Mouse (Mus musculus) kidney, postnatal 25 days (tissue): Measurements from ENCODE around the gene Errfi1.

ENCODE experiments used
- DNase-seq, 2 experiments: peaks; one replicate each; pipeline ENCODE4 v3.0.0; 2021; ENCODE audit warnings: mixed read lengths in 2 of 2

The Errfi1 gene

DNA sequence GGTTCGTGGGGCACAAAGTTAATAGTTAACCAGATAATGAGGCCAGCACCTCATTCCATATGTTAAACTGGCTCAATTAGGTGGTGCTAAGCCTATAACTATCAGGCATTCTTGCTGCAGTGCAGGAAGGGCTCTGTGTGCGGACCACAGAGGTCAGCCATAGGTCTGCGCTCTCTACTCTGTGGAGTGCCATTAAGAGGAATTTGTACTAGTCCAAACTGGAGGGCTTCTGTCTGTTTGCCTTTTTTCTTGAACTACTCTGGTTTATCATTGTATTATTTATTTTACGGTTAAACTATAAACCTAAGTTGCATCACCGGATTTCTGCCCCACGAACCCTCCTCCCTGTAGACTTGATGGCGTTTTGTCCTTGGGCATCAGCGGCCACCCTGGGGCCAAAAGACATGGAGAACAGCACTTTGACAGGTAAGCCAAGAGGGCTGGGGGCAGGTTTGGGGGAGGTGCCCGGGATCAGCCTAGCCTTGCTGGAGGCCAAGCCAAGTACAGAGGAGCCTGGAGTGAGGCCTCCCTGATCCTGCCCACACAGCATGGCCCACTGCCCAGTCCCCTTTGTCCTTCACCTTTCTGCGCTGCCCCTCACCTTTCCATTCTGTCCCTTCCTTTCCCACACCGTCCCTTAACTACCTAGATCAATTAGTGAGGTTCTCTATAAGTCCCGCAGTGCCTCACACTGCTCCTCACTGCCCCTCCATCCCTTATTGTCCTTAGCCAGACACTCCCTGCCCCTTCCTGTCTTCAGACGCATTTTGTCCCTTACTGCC, at the start of gene Errfi1:
TSS of gene Errfi1 (plus strand) at position 240 of the 782 bp plus-strand sequence.
- peak; percentile 87 to 96 for DNase-seq

GRCm38 (mm10) chr4:150804204-150804603, 49.5 kb upstream of the Errfi1 start:
- DNase-seq, result peak; percentile 32 to 83

GRCm38 (mm10) chr4:150807727-150808470, 45.8 kb upstream of the Errfi1 start:
- DNase-seq, result no peak

DNA sequence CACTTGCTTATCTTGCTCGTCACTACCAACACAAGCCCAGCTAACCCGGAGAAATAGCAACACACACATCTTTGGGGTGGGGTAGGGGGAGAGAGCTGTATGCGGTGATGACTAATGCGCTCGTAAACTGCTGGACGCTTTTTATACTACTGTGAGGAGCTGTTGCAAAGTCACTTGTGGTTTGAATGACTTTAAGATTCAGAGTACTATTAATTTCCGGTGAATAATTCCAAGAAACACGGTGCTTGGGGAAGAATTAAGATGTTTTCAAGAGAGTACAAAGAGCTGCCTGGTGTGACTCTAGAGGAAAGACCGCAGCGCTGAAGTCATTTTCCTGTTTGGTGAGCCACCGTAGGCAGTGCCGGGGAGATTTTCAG, 45.3 kb upstream of the Errfi1 start:
- DNase-seq, result no peak

GRCm38 (mm10) chr4:150809323-150809722, 44.4 kb upstream of the Errfi1 start:
- DNase-seq, result peak in 1 of 2 experiments; percentile 32

DNA sequence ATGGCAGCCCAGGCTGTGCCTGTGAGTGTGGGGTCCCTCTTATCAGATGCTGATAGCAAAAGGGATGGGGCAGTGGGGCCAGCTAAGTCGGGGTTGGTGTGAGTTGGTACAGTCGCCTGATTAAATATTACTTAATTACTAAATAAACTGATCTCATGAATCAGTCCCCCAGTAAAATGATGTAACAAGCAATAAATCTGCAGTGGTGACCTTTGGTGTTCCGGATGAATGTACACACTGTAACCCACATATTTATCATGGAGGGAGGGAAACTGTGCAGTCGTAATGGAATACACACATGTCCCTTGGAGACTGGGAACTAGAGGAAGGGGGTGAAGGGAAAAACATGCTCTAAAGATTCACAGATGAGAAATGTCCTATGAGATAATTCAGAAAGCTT, 38.6 kb upstream of the Errfi1 start:
- no peak for DNase-seq

DNA sequence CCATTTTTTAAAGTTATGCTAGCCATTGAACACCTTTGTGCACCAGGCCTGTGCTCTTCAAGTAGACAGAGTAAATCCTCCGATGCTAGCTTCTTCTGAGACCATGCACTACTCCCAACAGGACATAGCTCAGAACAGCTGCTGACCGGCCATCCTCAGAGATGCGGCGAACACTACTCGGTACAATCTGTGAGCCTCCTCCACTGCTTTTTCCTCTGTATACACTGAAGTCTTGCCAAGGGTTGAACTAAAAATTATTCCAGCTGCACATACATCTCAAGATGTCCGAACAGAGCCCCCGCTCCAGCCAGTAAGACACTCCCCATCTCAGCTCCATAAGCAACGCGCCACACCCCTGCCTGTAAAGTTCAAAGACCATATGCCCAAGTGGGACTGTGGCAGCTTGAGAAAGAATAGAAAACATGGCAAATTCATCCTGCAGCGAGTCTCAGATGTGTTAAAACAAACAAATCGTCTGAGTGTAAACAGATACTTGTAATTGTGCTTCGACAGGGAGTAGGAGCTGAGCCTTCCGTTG, 37.2 kb upstream of the Errfi1 start:
- no peak for DNase-seq

DNA sequence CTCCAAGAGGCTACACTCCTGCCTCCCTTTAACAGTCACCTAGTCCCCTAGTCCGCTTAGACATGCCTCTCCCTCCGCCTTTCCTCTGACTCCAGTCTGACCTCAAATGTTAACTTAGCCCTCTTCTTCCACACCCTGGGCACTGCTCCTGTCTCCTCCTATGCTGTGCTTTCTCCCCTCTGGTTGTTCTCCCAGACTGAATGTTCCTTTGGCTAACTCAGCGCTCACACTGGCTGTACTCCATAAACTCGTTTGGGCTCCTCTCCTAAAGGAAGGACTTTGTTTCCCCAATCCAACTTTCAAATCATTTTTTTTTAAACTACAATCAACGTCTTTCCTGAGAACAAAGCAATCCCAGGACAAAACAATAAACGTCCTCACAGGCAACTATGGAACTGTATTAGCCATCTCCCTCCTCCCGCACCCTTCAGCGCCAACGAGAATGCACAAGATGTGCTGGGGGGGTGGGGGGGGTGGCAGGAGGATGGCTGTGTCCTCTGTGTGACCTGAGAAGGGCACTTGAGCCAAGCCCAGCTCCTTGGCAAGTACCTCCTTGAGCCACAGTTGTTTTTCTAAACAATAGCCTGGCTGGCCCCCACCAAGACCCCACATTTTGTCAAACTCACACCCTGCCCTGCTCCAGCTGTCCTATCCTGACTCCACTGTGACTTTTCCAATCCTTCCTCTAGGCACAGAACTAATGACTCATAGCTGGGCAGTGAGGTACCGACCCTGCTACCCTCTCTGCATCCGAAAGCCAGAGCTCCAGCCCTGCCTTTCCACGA, 34.4 kb upstream of the Errfi1 start:
- DNase-seq, result peak; percentile 51 to 79

DNA sequence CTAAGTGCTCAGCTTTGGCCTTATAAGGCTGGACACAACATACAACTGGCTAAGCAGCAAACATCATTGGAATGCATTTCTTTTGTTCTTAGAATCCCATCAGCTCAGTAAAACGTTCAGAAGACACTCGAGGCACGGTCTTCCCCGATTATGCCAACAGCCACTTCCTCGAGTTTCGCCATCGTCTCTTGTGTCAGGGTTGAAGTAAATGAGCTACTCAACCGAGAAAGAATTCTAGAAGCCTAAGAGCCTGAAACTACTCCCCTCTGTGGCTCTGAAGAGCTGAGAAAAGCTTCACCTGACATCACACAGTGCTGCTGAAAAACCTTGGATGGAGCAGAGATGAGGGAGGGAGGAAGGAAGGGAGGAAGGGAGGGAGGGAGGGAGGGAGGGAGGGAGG, 32.3 kb upstream of the Errfi1 start:
- DNase-seq, result no peak

DNA sequence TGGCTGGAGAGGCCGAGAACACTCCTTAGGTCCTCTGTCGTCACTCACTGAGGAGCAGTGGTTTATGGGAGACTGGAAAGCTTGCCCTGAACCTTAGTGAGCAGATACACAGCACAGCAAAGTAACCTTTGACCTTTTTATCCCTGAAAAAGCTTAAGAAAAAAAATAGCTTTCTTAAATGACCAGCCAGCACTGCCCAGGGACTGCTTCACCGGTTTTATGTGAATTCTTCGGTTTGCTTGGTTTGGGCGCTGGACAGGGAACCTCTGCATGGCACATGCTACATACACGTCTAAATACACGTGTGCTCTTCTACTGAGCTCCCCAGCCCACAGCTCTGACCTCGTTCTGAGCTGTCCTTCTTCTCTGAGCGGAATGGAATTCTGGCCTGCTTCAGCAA, 31.1 kb upstream of the Errfi1 start:
- peak in 1 of 2 experiments; percentile 59 for DNase-seq

GRCm38 (mm10) chr4:150823614-150824480, 29.9 kb upstream of the Errfi1 start:
- no peak for DNase-seq

DNA sequence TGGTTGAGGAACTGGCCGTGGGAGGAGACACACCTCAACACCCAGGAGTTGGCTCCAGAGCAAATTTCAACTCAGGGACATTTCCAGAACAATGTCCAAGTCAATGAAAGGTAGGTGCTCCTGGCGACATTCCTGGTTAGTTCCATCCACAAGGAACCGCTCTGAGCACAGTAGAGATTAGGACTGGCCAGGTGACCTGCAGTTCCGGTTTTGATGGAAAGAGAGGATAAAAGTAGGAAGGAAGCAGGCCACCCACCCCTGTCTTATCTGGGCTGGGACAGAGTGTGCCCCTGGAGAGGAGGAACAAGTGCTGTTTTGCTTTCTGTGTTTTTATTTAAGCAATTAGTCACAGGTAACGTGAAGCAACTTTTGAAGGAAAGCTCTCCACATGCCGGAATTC, 28.8 kb upstream of the Errfi1 start:
- DNase-seq, result peak; percentile 46 to 69

GRCm38 (mm10) chr4:150825531-150825930, 28.2 kb upstream of the Errfi1 start:
- peak; percentile 71 to 87 for DNase-seq

DNA sequence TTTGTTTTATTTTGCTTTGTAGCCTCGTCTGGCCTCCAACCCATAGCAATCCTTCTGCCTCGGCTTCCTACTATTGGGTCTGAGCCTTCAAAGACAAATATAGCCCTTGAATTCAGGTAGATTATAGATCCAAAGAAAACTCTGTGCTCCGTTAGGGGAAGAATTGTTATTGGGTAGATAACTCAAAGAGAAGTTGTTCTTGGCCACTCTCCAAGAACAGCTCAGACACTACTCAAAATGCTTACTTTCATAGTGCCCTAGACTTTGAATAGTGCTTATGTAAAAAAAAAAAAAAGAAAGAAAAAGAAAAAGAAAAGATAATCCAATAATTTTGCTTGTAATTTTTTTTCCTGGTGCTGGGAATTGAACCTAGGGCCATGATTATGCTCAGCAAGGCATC, 22.4 kb upstream of the Errfi1 start:
- no peak for DNase-seq

GRCm38 (mm10) chr4:150831941-150832340, 21.8 kb upstream of the Errfi1 start:
- no peak for DNase-seq

- DNase-seq, result peak in 1 of 2 experiments; percentile 31
Measured at GRCm38 (mm10) chr4:150835163-150835562, 18.6 kb upstream of the Errfi1 start.

DNA sequence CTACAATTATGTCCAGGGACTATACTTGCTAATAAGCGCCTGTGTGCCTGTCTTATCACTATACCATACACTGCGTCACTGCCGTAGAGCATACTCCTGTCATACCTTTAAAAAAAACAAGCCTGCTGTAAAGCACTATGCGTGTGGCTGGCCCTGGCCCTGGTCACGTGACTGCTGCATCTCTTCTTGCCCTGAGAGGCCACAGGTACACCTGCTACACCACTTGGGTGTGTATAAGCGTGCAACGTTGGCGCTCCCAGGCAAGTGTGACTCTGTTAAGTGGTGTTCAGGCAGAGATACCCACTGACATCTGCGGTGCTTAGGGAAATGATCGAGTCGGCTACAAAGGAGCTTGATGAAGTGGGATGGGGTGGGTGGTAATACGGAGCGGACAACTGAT, 17.5 kb upstream of the Errfi1 start:
- no peak for DNase-seq

- no peak for DNase-seq
Measured at GRCm38 (mm10) chr4:150836961-150837360, 16.8 kb upstream of the Errfi1 start.

GRCm38 (mm10) chr4:150837458-150837857, 16.3 kb upstream of the Errfi1 start:
- peak; percentile 66 to 67 for DNase-seq

- no peak for DNase-seq
Measured at GRCm38 (mm10) chr4:150842045-150842444, 11.7 kb upstream of the Errfi1 start.

- no peak for DNase-seq
Measured at GRCm38 (mm10) chr4:150843181-150843580, 10.5 kb upstream of the Errfi1 start.

GRCm38 (mm10) chr4:150846316-150846715, 7.4 kb upstream of the Errfi1 start:
- DNase-seq, result no peak
